Mouse (Mus musculus): ENCODE measurements around the gene Cyp17a1.

The Cyp17a1 gene

GRCm38 (mm10) chr19:46670691-46671090 is 2.3 kb downstream of the Cyp17a1 start:
- in situ Hi-C loops (cut with MboI) = loop anchor here (5.0 kb wide), 1 partner anchor 72 kb away; no protein-coding TSS in a partner anchor

- in situ Hi-C loops (cut with MboI) = loop anchor here (5.0 to 10.0 kb wide), 2 partner anchors 72 to 195 kb away; no protein-coding TSS in a partner anchor
Measured at GRCm38 (mm10) chr19:46669802-46670201, 3.2 kb downstream of the Cyp17a1 start.

DNA sequence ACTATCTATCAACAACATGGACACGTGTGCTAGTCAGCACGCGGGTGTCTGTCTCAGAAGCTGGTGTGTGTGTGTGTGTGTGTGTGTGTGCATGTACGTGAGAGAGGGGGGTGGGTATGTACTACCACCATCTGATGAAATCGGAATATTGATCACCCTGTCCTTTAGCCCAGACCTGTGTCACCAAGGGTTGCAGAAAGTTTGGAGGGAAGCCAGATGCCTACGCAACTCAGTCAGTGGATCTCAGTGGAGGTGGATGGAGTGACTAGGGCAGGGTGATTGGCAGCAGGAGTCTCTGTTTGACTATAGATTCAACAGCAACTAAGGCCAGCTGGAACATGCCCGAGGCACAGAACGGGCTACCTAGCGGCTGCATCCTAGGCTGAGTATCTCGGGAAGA is 4.7 kb downstream of the Cyp17a1 start:
- in situ Hi-C loops (cut with MboI) = loop anchor here (10.0 kb wide), 1 partner anchor 197 kb away; no protein-coding TSS in a partner anchor

DNA sequence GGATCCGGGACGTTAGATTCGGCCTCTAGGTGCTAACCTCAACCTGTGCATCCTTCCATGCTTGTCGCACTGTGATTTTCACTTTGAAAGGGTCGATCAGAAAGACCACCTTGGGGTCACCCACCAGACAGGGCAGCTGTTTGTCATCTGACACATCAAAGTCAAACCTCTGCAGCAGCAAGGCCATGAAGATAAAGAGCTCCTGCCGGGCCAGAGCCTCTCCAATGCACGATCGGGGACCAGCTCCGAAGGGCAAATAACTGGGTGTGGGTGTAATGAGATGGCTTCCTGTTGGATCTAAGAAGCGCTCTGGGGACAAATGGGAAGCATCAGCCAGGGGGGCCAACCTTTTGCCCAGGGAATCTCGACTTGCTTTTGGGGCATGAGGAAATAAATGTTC is 5.7 kb downstream of the Cyp17a1 start:
- in situ Hi-C loops (cut with MboI) = loop anchor here (10.0 kb wide), 1 partner anchor 198 kb away; no protein-coding TSS in a partner anchor

DNA sequence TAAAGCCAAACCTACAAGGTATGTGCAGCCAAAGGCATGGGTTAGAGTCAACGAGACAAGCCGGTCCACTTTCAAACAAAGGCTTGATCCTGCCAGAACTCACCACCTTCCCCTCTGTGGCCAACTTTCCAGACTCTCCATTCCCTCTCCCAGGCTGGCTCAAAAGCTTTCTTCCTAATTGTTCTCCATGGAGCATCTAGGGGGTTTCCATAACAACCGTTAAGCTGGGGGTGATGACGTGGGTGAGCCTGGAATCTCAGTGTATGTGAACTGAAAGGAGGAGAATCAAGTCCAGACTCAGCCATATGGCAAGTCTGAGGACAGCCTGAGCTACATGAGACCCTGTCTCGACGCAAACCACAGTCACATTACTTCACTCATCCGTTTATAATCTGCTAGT is 7.5 kb downstream of the Cyp17a1 start:
- in situ Hi-C loops (cut with MboI) = loop anchor here (10.0 kb wide), 1 partner anchor 199 kb away; no protein-coding TSS in a partner anchor

- in situ Hi-C loops (cut with MboI) = loop anchor here (10.0 kb wide), 1 partner anchor 202 kb away; no protein-coding TSS in a partner anchor
Measured at GRCm38 (mm10) chr19:46662784-46663183, 10.2 kb downstream of the Cyp17a1 start.

GRCm38 (mm10) chr19:46662214-46662613 is 10.8 kb downstream of the Cyp17a1 start:
- in situ Hi-C loops (cut with MboI) = loop anchor here (10.0 kb wide), 1 partner anchor 203 kb away; no protein-coding TSS in a partner anchor

DNA sequence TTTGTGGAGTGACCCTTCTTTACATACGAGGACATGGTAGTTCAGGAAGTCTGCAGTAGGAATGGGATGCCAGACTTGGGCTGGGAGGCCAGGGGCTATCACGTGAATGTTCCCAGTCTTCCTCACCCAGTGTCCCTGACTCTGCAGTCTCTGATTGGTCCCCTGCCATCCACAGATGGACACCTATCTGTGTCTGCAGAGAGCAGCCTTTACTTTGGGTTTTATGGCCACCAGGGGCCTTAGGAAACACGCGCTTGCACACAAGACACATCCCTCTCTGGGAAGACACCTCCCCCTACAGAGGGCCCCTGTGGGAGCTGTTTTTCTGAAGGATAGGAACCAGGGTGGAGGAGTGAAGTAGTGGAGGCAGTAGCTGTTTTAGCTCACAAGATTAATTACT is 11.5 kb downstream of the Cyp17a1 start:
- in situ Hi-C loops (cut with MboI) = loop anchor here (10.0 kb wide), 1 partner anchor 203 kb away; no protein-coding TSS in a partner anchor

DNA sequence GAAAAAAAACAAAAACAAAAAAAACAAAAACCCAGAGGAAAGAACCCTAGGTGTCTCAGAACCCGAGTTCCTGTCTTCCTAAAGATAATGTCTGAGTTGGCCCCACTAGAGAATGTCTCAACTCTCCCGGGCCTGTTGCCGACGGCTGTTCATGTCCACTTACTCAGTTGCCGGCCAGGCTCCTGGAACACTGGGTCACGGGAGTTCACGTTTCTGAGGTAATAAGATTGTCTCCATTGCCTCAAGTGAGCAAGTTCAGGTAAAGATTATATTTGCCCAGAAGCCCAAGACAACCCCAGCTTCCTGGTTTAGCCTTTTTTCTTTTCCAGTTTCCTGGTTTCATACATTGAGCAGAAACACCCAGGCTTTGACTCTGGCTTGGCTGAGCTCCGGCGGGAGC is 14.1 kb downstream of the Cyp17a1 start:
- in situ Hi-C loops (cut with MboI) = no loop called here

DNA sequence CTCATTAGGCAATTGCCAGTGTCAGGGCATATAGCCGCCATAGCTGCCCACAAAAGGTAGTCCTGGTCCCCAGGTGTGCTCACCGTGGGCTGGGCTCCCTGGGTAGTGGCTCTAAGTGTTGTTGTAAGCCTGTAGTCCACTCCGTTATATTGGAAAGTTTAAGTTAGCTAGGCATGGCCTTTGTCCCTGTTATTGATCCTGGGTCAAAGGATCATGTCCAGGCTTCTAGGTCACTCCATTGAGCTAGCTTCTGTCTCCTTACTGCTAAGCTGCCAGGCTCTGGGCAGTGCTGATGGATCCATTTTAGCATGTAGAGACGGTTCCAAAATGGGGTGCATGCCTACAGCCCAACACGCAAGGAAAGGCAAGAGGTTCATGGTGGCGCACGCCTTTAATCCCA is 14.6 kb downstream of the Cyp17a1 start:
- in situ Hi-C loops (cut with MboI) = no loop called here

GRCm38 (mm10) chr19:46657339-46658020 is 15.5 kb downstream of the Cyp17a1 start:
- in situ Hi-C loops (cut with MboI) = no loop called here

GRCm38 (mm10) chr19:46656151-46656840 is 16.7 kb downstream of the Cyp17a1 start:
- in situ Hi-C loops (cut with MboI) = no loop called here

- in situ Hi-C loops (cut with MboI) = no loop called here
Measured at GRCm38 (mm10) chr19:46655626-46656025, 17.3 kb downstream of the Cyp17a1 start.

GRCm38 (mm10) chr19:46653616-46654235 is 19.2 kb downstream of the Cyp17a1 start:
- in situ Hi-C loops (cut with MboI) = no loop called here

- in situ Hi-C loops (cut with MboI) = no loop called here
Measured at GRCm38 (mm10) chr19:46653188-46653587, 19.8 kb downstream of the Cyp17a1 start.

DNA sequence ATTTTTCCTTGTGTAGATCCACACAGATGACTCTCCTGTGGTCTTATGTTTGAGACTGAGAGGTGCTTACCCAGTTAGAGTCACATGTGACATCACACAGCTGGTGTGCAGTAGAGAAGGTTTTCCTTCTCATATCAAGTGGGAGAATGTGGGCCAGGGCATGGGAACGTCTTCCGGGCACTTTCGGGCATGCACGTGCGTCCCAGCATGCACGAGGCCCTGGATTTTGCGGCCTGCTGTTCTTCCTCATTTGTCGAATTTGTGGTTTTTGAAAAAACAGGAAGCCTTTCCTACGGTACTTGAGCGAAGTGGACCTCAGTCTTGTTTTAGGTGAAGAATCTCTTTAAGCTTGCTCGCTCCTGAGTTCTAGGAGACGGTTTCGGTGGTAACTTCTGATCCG is 24.4 kb downstream of the Cyp17a1 start:
- in situ Hi-C loops (cut with MboI) = no loop called here

- in situ Hi-C loops (cut with MboI) = no loop called here
Measured at GRCm38 (mm10) chr19:46647850-46648249, 25.1 kb downstream of the Cyp17a1 start.

- in situ Hi-C loops (cut with MboI) = no loop called here
Measured at GRCm38 (mm10) chr19:46647254-46647653, 25.7 kb downstream of the Cyp17a1 start.

GRCm38 (mm10) chr19:46646041-46646481 is 26.9 kb downstream of the Cyp17a1 start:
- in situ Hi-C loops (cut with MboI) = no loop called here

- in situ Hi-C loops (cut with MboI) = no loop called here
Measured at GRCm38 (mm10) chr19:46644793-46645602, 28.0 kb downstream of the Cyp17a1 start.

GRCm38 (mm10) chr19:46644343-46644792 is 28.6 kb downstream of the Cyp17a1 start:
- in situ Hi-C loops (cut with MboI) = no loop called here
